Mouse (Mus musculus) E14TG2a.4 (cell line): ENCODE measurements at regions not wholly inside any gene's neighbourhood (a gene's known extent, or its start where the extent isn't known, plus 50 kb on each side); places are given as distances from the start of the nearest gene placed in this dataset.

Experiments used
- CTCF ChIP-seq: conservative IDR thresholded peaks from 2 replicates; pipeline ENCODE4 v1.5.1; 2014; ENCODE audit warnings: low read length
- NANOG ChIP-seq: IDR thresholded peaks from 2 replicates; pipeline ENCODE4 v1.6.1; 2014; ENCODE audit warnings: borderline replicate concordance, low read length, mixed read lengths
- POU5F1 ChIP-seq: IDR thresholded peaks from 2 replicates; pipeline ENCODE4 v1.6.1; 2014; ENCODE audit warnings: low read length, borderline replicate concordance

- TF ChIP-seq CTCF (no peak), POU5F1 (no peak), NANOG (no peak)
Measured at GRCm38 (mm10) chr13:32530926-32531512, 192.5 kb upstream of the Gmds start.
